8 mouse cellular contexts compared by ENCODE assay signal in the genomic region with DNA sequence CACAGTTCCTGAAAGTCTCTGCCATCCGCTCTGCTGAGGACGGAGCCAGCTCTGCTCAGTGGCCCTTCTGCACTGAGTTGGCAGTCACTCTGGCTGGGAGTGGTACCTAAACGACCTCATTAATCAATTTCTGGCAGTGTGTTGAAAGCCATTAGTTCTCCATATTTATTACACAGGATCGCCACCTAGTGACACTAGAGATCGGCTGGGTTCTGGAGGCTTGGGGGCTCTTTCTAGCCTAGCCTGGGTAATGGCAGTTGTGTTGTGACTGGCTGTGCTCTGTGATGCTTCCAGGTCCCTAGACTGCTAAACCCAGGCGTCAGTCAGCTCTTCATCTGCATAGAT. TPM values are rescaled to one million over a fixed set of nuclear protein-coding genes. Genes with fewer than 3 reads are reported as not detected.
A peak's percentile ranks its signal among the peaks of the same experiment; 100 is the strongest.
DNase-seq lines count a peak whose midpoint lies in the region; ATAC-seq and TF ChIP-seq lines count a peak whose summit lies in the region.

No protein-coding gene starts in this region.

- peaks cover 15% of the 10 kb centered on the region for H3K36me3 ChIP-seq in heart, embryonic 10.5 days
- peaks cover 19% of the 10 kb centered on the region for H3K36me3 ChIP-seq in heart, postnatal 0 days (replicated peaks; ENCODE audit: control insufficient read depth, insufficient read depth, low read length)
- peaks cover 16% of the 10 kb centered on the region for H3K36me3 ChIP-seq in kidney, postnatal 0 days (ENCODE audit: insufficient read depth, low read length)
- 0 out of 2 replicates have a peak, but pooled peaks cover 8% of the 10 kb centered on the region for H3K36me3 ChIP-seq in stomach, embryonic 16.5 days (ENCODE audit: control insufficient read depth, insufficient read depth, low read length)

- TF ChIP-seq EP300 in heart, postnatal 0 days (IDR thresholded peaks at IDR 0.05; ENCODE audit: low read depth) = no peak

- H3K4me1 ChIP-seq in heart, embryonic 10.5 days = no peaks in the 10 kb centered on the region; the same call in 1 of the 2 replicates
- H3K4me1 ChIP-seq in heart, postnatal 0 days (ENCODE audit: control insufficient read depth, insufficient read depth) = no peaks in the 10 kb centered on the region
- no peaks in the 10 kb centered on the region for H3K4me1 ChIP-seq in kidney, postnatal 0 days (replicated peaks; ENCODE audit: insufficient read depth, low read length)
- H3K4me1 ChIP-seq in stomach, embryonic 16.5 days (ENCODE audit: control insufficient read depth, insufficient read depth, low read length) = no peaks in the 10 kb centered on the region

- 21% methylated on average over 6 of the region's 6 CpGs for WGBS in heart, embryonic 10.5 days
- WGBS in heart, postnatal 0 days = 32% methylated on average over 6 of the region's 6 CpGs
- 7% methylated on average over 6 of the region's 6 CpGs for WGBS in kidney, postnatal 0 days
- WGBS in stomach, embryonic 16.5 days = 13% methylated on average over 6 of the region's 6 CpGs

- peak; percentile 23 for DNase-seq in heart, adult 8-10 months (ENCODE audit: low spot score)
- DNase-seq in heart, embryonic 10.5 days (ENCODE audit: low spot score) = no peak
- peak; percentile 53 for DNase-seq in MN1 (ENCODE audit: low spot score)
- peak; percentile 51 for DNase-seq in heart, postnatal 0 days (ENCODE audit: low spot score)
- peak; percentile 85 for DNase-seq in kidney, postnatal 0 days (ENCODE audit: low spot score)
- DNase-seq in lung, postnatal 36 days = peak; percentile 66

- H3K9ac ChIP-seq in heart, postnatal 0 days (replicated peaks; ENCODE audit: low read depth, low read length) = no peak overlapping the region
- H3K9ac ChIP-seq in kidney, postnatal 0 days (ENCODE audit: low read depth, low read length) = no peak overlapping the region
- no peak overlapping the region for H3K9ac ChIP-seq in stomach, embryonic 16.5 days (ENCODE audit: low read length)

- peak; percentile 59 for TF ChIP-seq CTCF in heart, postnatal 0 days (IDR thresholded peaks at IDR 0.05; ENCODE audit: low read depth)
- TF ChIP-seq CTCF in kidney, postnatal 0 days (IDR thresholded peaks at IDR 0.05; ENCODE audit: low read depth) = peak; percentile 75

- no peak overlapping the region for H3K4me2 ChIP-seq in heart, postnatal 0 days (ENCODE audit: low read depth, low read length)
- H3K4me2 ChIP-seq in kidney, postnatal 0 days (ENCODE audit: low read length) = no peak overlapping the region
- H3K4me2 ChIP-seq in stomach, embryonic 16.5 days (ENCODE audit: low read depth, low read length) = no peak overlapping the region

- ATAC-seq in common myeloid progenitor, adult 5-6 weeks (replicated peaks; ENCODE audit: low read depth, poor library complexity, severe bottlenecking) = peak; percentile 84
- ATAC-seq in heart, postnatal 0 days (ENCODE audit: insufficient read depth, low read depth) = peak; percentile 24; the same call in 1 of the 2 replicates
- ATAC-seq in kidney, postnatal 0 days (replicated peaks; ENCODE audit: low FRiP score, low read depth) = no peak
- peak; percentile 37; the same call in 1 of the 2 replicates for ATAC-seq in stomach, embryonic 16.5 days (ENCODE audit: insufficient read depth, low FRiP score)

- no peaks in the 10 kb centered on the region for H3K27me3 ChIP-seq in heart, embryonic 10.5 days (ENCODE audit: insufficient read depth, poor library complexity, severe bottlenecking)
- H3K27me3 ChIP-seq in heart, postnatal 0 days (ENCODE audit: control insufficient read depth, insufficient read depth, low read length) = no peaks in the 10 kb centered on the region
- no peaks in the 10 kb centered on the region for H3K27me3 ChIP-seq in kidney, postnatal 0 days (ENCODE audit: insufficient read depth, low read length)
- no peaks in the 10 kb centered on the region for H3K27me3 ChIP-seq in stomach, embryonic 16.5 days (ENCODE audit: control insufficient read depth, insufficient read depth, low read length)

- H3K27ac ChIP-seq in heart, embryonic 10.5 days = no peak overlapping the region
- no peak overlapping the region for H3K27ac ChIP-seq in heart, postnatal 0 days (ENCODE audit: low read depth)
- no peak overlapping the region for H3K27ac ChIP-seq in kidney, postnatal 0 days
- H3K27ac ChIP-seq in stomach, embryonic 16.5 days (ENCODE audit: low read length) = no peak overlapping the region

- H3K4me3 ChIP-seq in heart, embryonic 10.5 days = no peak overlapping the region
- no peak overlapping the region for H3K4me3 ChIP-seq in heart, postnatal 0 days (ENCODE audit: low read depth, low read length)
- H3K4me3 ChIP-seq in kidney, postnatal 0 days (replicated peaks; ENCODE audit: low read depth, low read length) = no peak overlapping the region
- H3K4me3 ChIP-seq in stomach, embryonic 16.5 days (replicated peaks; ENCODE audit: low read length) = no peak overlapping the region

- no peaks in the 10 kb centered on the region for H3K9me3 ChIP-seq in heart, embryonic 10.5 days
- no peaks in the 10 kb centered on the region for H3K9me3 ChIP-seq in heart, postnatal 0 days (replicated peaks; ENCODE audit: control insufficient read depth, low read length)
- H3K9me3 ChIP-seq in kidney, postnatal 0 days (replicated peaks; ENCODE audit: low read length) = no peaks in the 10 kb centered on the region
- no peaks in the 10 kb centered on the region for H3K9me3 ChIP-seq in stomach, embryonic 16.5 days (replicated peaks; ENCODE audit: control insufficient read depth, low read length)

RNA-seq across cellular contexts. Expression of gene Ccnb2, which starts 28.8 kb away (rescaled TPM):
- 1 to 10 TPM in 1 of 4 experiments, under 1 TPM in 3; 0.41 to 1.0 (median 0.53) TPM for total RNA-seq in heart, adult 8-10 months (2022)
- 175 and 185 TPM in 2 replicates for polyA plus RNA-seq in heart, embryonic 10.5 days (2016; fragmentation: Nextera tagmentation; extraction: Ambion mirVana)
- total RNA-seq in common myeloid progenitor, adult 5-6 weeks (2017) = 83.5 and 99.1 TPM in 2 replicates
- total RNA-seq in heart, postnatal 0 days (2014; rRNA removed; ENCODE audit: low replicate concordance) = 64.8 and 128 TPM in 2 replicates
- polyA plus RNA-seq in heart, postnatal 0 days (2015; fragmentation: Nextera tagmentation; extraction: Ambion mirVana) = 61.5 and 68.1 TPM in 2 replicates
- 127 and 130 TPM in 2 replicates for polyA plus RNA-seq in kidney, postnatal 0 days (2015; fragmentation: Nextera tagmentation; extraction: Ambion mirVana)
- 146 TPM in 2 replicates for polyA plus RNA-seq in stomach, embryonic 16.5 days (2015; fragmentation: Nextera tagmentation; extraction: Ambion mirVana)
